Mouse (Mus musculus): ENCODE measurements around the gene Sdc3. TPM values are rescaled to one million over a fixed set of nuclear protein-coding genes. Genes with fewer than 3 reads are reported as not detected.

Gene Sdc3
- total RNA-seq, 2 experiments from 2014 or later, result 205 to 421 TPM

GRCm38 (mm10) chr4:130791811-130792375 lies 444 bp upstream of the Sdc3 start:
- DNase-seq (ENCODE audit: low spot score in 2 of 2), result peak in 1 of 2 experiments; percentile 44

- no peak for DNase-seq (ENCODE audit: low spot score in 2 of 2)
Observed at GRCm38 (mm10) chr4:130793180-130793501, 804 bp downstream of the Sdc3 start.

- no peak for DNase-seq (ENCODE audit: low spot score in 2 of 2)
Observed at GRCm38 (mm10) chr4:130794771-130795170, 2.4 kb downstream of the Sdc3 start.

- DNase-seq (ENCODE audit: low spot score in 2 of 2), result no peak
Observed at GRCm38 (mm10) chr4:130795970-130796369, 3.6 kb downstream of the Sdc3 start.

DNA sequence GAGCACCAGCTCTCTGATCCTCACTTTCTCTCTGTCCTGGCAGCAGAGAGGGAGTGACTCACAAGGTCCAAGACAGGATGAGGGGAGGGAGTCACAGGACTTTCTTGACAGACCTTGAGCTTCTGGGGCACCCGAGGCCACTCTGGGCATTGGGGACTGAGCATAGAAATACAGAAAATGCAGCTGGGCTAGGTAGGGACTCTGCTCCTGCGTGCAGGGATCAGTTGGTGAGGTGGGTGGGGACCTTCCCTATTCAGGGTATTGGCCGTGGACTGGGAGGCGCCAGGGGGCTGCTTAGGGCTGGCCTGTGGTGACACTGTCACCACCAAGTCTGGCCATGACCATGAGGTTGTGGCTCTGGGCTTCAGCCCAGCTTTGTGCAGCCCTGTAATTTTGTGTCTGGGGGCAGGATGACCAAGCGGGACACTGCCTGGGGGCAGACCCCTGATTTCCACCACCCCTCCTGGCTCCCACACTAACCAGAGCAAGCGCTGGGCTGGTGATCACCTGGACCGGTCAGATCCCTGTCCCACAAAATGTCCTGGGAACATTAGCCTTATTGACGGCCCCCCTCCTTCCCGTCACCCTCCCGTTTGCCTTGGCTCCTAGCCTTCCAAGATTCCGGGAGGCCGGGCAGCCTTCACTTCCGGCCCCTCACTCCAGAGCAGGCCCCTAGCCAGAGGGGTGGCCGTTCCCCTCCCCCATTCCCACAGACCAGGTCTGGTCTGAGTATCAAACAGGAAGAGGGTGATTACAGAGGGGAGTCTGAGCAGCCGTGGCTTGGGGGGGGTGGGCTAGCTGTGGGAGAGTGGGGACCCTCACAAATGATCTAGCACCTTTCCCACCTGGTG lies 5.1 kb downstream of the Sdc3 start:
- DNase-seq (ENCODE audit: low spot score in 2 of 2), result peak in 1 of 2 experiments; percentile 67

- DNase-seq (ENCODE audit: low spot score in 2 of 2), result no peak
Observed at GRCm38 (mm10) chr4:130798416-130798815, 6.1 kb downstream of the Sdc3 start.

- DNase-seq (ENCODE audit: low spot score in 2 of 2), result peak in 1 of 2 experiments; percentile 55
Observed at GRCm38 (mm10) chr4:130799118-130799517, 6.8 kb downstream of the Sdc3 start.

- no peak for DNase-seq (ENCODE audit: low spot score in 2 of 2)
Observed at GRCm38 (mm10) chr4:130799582-130799981, 7.2 kb downstream of the Sdc3 start.

DNA sequence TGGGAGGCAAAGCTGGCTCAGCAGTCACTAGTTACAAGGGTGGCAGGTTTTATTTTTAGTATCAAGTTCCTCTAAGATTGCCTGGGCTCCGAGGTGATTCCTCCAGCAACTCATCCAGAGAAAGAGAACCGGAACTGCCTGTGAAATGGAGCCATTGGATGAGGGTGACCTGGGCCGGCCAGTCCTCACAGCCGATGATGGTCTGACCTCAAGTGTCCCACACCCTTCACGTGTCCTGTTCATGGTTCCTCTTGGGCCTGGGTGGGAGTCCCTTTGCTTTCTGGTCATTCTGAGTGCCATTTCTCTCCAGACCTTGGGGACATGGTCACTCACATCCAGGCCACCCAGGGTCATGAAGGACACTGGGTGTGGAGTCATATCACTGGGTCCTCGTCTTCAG lies 7.8 kb downstream of the Sdc3 start:
- no peak for DNase-seq (ENCODE audit: low spot score in 2 of 2)

- peak in 1 of 2 experiments; percentile 60 for DNase-seq (ENCODE audit: low spot score in 2 of 2)
Observed at GRCm38 (mm10) chr4:130801198-130801597, 8.9 kb downstream of the Sdc3 start.

DNA sequence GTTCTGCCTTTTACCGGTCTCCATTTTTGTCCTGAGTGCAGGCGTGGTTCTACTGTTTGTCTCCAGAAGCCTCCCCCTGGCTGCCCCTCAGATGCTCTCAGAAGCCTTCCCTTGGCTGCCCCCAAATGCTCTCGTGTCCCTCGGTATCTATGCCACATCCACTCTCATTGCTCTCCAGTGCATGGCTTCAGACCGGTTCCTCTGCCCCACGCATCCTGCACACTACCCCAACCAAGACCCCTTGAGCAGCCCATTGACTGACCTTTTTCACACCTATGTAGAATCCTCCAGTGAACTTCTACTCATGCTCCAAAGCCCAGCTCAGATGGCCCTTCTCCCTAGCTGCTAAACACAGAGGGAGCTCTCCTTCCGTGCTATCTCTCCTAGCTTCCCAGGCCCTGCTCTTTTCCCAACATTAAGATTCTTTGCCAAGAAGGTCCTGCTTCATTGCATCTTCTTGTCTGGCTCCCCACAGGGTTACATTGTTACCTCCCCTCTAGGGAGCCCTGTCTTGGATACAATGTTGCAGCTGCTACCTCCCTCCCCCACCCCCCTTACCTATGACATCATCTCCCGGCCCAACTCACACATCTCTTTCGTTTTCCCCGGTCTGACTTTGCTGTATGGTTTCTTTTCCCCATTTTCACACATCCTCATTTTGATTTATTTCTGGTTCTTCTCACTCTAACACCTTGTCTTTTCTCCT lies 9.4 kb downstream of the Sdc3 start:
- no peak for DNase-seq (ENCODE audit: low spot score in 2 of 2)

- no peak for DNase-seq (ENCODE audit: low spot score in 2 of 2)
Observed at GRCm38 (mm10) chr4:130803591-130803990, 11.3 kb downstream of the Sdc3 start.

GRCm38 (mm10) chr4:130804292-130804691 lies 12.0 kb downstream of the Sdc3 start:
- no peak for DNase-seq (ENCODE audit: low spot score in 2 of 2)

GRCm38 (mm10) chr4:130804771-130805361 lies 12.5 kb downstream of the Sdc3 start:
- peak in 1 of 2 experiments; percentile 38 for DNase-seq (ENCODE audit: low spot score in 2 of 2)

- no peak for DNase-seq (ENCODE audit: low spot score in 2 of 2)
Observed at GRCm38 (mm10) chr4:130805746-130806145, 13.4 kb downstream of the Sdc3 start.

GRCm38 (mm10) chr4:130806746-130807145 lies 14.4 kb downstream of the Sdc3 start:
- DNase-seq (ENCODE audit: low spot score in 2 of 2), result no peak

DNA sequence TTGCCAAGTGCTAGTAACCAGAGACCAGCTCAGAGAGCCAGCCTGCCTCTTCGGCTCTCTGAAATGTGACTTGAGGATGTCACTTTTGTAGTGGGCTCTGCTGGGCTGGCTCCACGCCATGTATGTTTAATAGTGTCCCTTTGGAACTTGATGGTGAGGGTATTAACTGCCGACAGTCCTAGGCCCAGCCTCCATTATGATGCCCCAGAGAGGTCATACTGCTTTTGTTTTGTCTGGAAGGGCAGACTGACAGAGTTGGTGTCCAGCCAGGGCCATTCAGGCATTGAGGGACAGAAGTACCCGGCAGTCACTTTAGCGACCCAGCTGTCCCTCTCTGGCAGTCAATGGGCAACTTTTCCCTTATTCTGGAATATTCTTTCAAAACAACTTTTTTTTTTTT lies 17.4 kb downstream of the Sdc3 start:
- no peak for DNase-seq (ENCODE audit: low spot score in 2 of 2)

DNA sequence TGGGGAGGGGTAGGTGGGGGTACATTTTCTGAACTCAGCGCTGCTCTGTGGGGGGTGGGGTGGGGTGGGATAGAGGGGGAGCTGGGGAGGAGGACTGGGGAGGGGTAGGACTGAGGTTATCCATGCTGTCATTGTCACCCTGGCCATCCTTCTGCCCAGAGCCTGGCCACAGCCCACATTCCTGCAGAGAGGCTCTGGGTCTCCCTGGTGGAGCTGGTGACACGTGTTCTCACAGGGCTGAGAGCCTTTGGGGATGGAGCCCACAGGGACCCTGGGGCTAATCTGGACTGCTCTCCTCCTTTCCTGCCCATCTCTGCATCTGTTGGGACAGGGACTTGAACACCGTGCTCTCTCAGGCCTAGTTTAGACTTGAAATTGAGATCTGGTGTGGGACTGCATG lies 18.5 kb downstream of the Sdc3 start:
- no peak for DNase-seq (ENCODE audit: low spot score in 2 of 2)

- DNase-seq (ENCODE audit: low spot score in 2 of 2), result no peak
Observed at GRCm38 (mm10) chr4:130811385-130811784, 19.0 kb downstream of the Sdc3 start.

DNA sequence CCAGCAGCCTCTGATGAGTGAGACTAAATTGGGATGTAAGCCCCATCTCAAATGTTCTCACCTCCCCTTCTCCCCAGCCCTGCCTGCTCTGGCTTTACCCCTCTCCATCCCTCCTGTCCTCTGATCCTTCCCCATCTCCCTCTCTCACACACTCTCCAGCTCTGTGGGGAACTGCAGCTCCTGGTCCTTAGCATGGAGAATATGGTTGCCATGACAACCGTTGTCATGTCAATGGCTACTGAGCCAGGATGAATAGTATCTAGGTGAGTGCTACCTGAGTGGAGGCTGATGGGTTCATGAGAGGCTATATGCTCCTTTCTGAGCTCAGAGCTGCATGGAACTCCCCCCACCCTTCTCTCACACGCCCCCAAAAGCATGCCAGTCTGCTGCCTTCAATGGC lies 21.6 kb downstream of the Sdc3 start:
- no peak for DNase-seq (ENCODE audit: low spot score in 2 of 2)

GRCm38 (mm10) chr4:130814742-130815330 lies 22.5 kb downstream of the Sdc3 start:
- DNase-seq (ENCODE audit: low spot score in 2 of 2), result no peak
